Mouse (Mus musculus) erythroblast, embryonic 14.5 days (primary cell): Measurements from ENCODE around the gene Cort.

ENCODE experiments used
- GATA1 ChIP-seq: IDR thresholded peaks from 2 replicates; pipeline ENCODE4 v1.6.1; 2012; ENCODE audit warnings: low read length, inconsistent platforms, mixed read lengths
- TAL1 ChIP-seq: IDR thresholded peaks from 3 replicates; pipeline ENCODE4 v1.6.1; 2012; ENCODE audit warnings: low read length, inconsistent platforms, mixed read lengths

DNA sequence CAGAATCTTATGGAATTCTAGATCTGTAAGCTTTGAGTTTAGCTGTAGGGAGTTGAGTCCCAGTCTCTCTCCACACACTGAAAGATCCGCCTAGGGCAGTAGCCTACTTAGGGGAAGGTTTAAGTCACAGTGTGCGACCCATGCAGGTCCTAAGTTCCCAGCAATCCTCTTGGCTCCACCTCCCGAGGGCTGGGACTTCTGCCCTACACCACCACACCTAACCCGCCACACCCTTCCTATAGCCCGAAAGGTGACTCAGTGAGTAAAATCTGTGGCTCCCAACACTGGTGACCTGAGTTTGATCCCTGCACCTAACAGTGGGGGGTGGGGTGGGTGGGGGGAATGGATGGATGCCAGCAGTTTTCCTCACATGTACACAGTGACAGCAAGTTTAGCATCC, 3.1 kb downstream of the Cort start:
- no peak for TF ChIP-seq GATA1
- TF ChIP-seq TAL1 = no peak
